Mouse (Mus musculus): ENCODE data around the gene Esrrg.

DNA sequence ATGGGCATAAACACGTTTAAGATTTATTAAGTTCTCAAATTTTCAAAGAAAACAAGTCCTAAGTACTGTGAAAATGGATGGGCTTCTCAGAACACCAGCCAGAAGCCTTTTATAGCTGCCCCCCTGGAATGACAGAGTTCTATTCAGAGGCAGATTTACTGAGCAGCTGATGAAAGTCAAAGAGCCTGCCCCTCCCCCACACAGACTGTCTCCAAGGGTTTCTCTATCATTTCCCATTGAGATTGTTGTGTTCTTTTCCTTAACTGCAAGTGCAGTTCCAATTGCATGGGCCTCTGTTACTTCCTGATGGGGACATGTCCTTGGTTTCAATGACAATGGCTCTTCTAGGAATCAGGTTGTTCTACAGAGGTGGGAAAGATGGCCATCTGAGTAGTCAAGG lies 116.1 kb downstream of the Esrrg start:
- no peak for TF ChIP-seq CTCF (IDR thresholded peaks at IDR 0.05; ENCODE audit: insufficient read depth, low read depth, low read length)
- no peak for TF ChIP-seq POLR2A (IDR thresholded peaks at IDR 0.05; ENCODE audit: insufficient read depth, low read depth, low read length)
